Mouse (Mus musculus) hindbrain, embryonic 12.5 days (tissue): ENCODE data around the gene Hoxa9. TPM values are rescaled to one million over a fixed set of nuclear protein-coding genes. Genes with fewer than 3 reads are reported as not detected.

Experiments used
- ATAC-seq: fragments of 200-750 bp; cut with Nextera tagmentation; 2 replicates; pipeline ENCODE4 v1.8.0; 2017; ENCODE audit warnings: moderate TSS enrichment; ENCODE audit not compliant: low FRiP score
- H3K27ac ChIP-seq: fragments of 300-500 bp; sonication (generic); 2 replicates; pipeline ENCODE4 v1.5.1; 2016; ENCODE audit warnings: mild to moderate bottlenecking
- H3K27me3 ChIP-seq: fragments of 300-500 bp; sonication (generic); 2 replicates; pipeline ENCODE4 v1.6.1; 2016; ENCODE audit warnings: mild to moderate bottlenecking
- H3K36me3 ChIP-seq: fragments of 300-500 bp; sonication (generic); 2 replicates; pipeline ENCODE4 v1.6.1; 2016; ENCODE audit warnings: mild to moderate bottlenecking
- H3K4me1 ChIP-seq: fragments of 300-500 bp; sonication (generic); 2 replicates; pipeline ENCODE4 v1.6.1; 2016
- H3K4me2 ChIP-seq: fragments of 300-500 bp; sonication (generic); replicated peaks from 2 replicates; pipeline ENCODE4 v1.6.1; 2016; ENCODE audit warnings: mild to moderate bottlenecking
- H3K4me3 ChIP-seq: fragments of 300-500 bp; sonication (generic); 2 replicates; pipeline ENCODE4 v1.5.1; 2016; ENCODE audit warnings: mild to moderate bottlenecking
- H3K9ac ChIP-seq: fragments of 300-500 bp; sonication (generic); 2 replicates; pipeline ENCODE4 v1.6.1; 2016; ENCODE audit warnings: mild to moderate bottlenecking, moderate library complexity
- H3K9me3 ChIP-seq: fragments of 300-500 bp; sonication (generic); replicated peaks from 2 replicates; pipeline ENCODE4 v1.6.1; 2016; ENCODE audit warnings: mild to moderate bottlenecking
- WGBS: fragments of 180-500 bp; shearing (Covaris S2); methylation state at CpG from one replicate; pipeline ENCODE4 v1.1.7; 2016; 5-methylcytosine and 5-hydroxymethylcytosine counted together
- polyA plus RNA-seq: library from polyadenylated mRNA; unstranded; fragments of >200 nt; fragmentation: Nextera tagmentation; extraction: Ambion mirVana; gene quantifications from 2 replicates; pipeline ENCODE4 v1.2.1, GENCODE M21; 2016

Hoxa9 gene
- polyA plus RNA-seq, 1 experiment from 2014 or later, result 0.12 TPM

DNA sequence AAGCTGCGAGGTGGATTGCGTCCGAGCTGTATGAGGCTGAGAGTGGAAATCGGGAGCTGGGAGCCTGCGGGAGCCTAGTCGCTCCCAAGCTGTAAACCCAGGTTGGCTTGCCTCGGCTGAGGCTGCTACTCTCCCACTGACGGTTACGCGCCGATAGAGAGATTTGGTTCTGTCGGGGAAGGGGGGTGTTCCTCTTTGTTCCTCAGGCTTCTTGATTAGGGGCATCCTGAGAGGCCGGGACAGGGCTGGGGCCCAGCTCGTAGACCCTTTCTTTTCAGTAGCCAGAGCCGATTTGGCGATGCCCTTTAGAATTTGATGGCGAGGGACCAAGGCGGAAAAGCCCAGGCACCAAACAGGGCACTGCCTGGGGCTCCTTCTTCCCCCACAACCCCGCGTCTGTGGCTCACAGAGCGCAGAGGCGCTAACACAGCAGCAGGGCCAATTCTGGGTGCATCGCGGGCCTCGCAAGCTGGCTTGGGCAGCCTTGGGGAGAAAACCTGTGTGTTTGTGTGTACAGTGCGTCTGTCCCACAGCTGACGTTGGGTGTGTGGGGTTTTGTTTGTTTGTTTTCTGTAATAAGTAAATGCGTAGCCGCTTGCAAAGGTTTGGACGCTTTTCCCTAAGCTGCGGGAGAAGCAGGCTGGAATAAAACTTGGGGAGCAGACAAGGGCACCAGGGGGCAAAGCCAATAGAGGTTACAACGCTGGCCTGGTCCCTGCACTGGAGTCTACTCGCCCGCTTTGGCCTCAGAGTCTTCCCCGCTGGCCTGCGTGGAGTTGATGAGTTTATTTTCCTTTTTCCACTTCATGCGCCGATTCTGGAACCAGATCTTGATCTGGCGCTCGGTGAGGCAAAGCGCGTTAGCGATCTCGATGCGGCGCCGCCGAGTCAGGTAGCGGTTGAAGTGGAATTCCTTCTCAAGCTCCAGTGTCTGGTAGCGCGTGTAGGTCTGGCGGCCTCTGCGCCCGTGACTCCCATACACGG lies 25.0 kb downstream of the Hoxa9 start:
- no peaks in the 10 kb centered on the region for H3K9me3 ChIP-seq
- peak overlapping the region; percentile 46 for H3K4me2 ChIP-seq
- no peaks in the 10 kb centered on the region for H3K36me3 ChIP-seq
- H3K9ac ChIP-seq, result peak overlapping the region; percentile 56
- H3K4me3 ChIP-seq, result peak overlapping the region; percentile 47
- ATAC-seq, result no peak
- peak overlapping the region; percentile 71 for H3K27ac ChIP-seq
- WGBS, result under 1% methylated on average over 55 of the region's 55 CpGs
- peaks cover 14% of the 10 kb centered on the region for H3K4me1 ChIP-seq
- H3K27me3 ChIP-seq, result peaks cover 96% of the 10 kb centered on the region

- peak overlapping the region; percentile 71 for H3K27ac ChIP-seq
- ATAC-seq, result no peak
These were observed 25.7 kb downstream of the Hoxa9 start for GRCm38 (mm10) chr6:52205221-52205620.

GRCm38 (mm10) chr6:52204050-52204752 lies 26.7 kb downstream of the Hoxa9 start, which contains the start of gene Hoxa5:
Hoxa5 (minus strand) TSS chr6:52204587.
- Histone ChIP-seq H3K36me3 (no peaks in the 10 kb centered on the region), H3K9ac (peak within 1 kb of the TSS; percentile 65), H3K4me1 (peaks cover 14% of the 10 kb centered on the region), H3K9me3 (no peaks in the 10 kb centered on the region), H3K27me3 (peaks cover 98% of the 10 kb centered on the region), H3K4me3 (peak within 1 kb of the TSS; percentile 47), H3K27ac (peak within 1 kb of the TSS; percentile 80), H3K4me2 (peak within 1 kb of the TSS; percentile 46)
- under 1% methylated on average over 64 of the region's 65 CpGs for WGBS
- peak; percentile 20 for ATAC-seq

More at GRCm38 (mm10) chr6:52205221-52205620, 25.7 kb downstream of the Hoxa9 start:
- H3K9me3 ChIP-seq, result no peaks in the 10 kb centered on the region
- H3K9ac ChIP-seq, result peak overlapping the region; percentile 56
- no peaks in the 10 kb centered on the region for H3K36me3 ChIP-seq
- H3K4me2 ChIP-seq, result peak overlapping the region; percentile 46
- 4% methylated on average over 14 of the region's 14 CpGs for WGBS
- H3K4me1 ChIP-seq, result peaks cover 14% of the 10 kb centered on the region
- peaks cover 98% of the 10 kb centered on the region for H3K27me3 ChIP-seq
- peak overlapping the region; percentile 47 for H3K4me3 ChIP-seq

GRCm38 (mm10) chr6:52203371-52204049 lies 27.4 kb downstream of the Hoxa9 start:
- peak overlapping the region; percentile 80 for H3K27ac ChIP-seq
- H3K27me3 ChIP-seq, result peaks cover 97% of the 10 kb centered on the region
- peak overlapping the region; percentile 46 for H3K4me2 ChIP-seq
- no peaks in the 10 kb centered on the region for H3K9me3 ChIP-seq
- H3K9ac ChIP-seq, result peak overlapping the region; percentile 65
- peak; percentile 63 for ATAC-seq
- peak overlapping the region; percentile 47 for H3K4me3 ChIP-seq
- H3K36me3 ChIP-seq, result no peaks in the 10 kb centered on the region
- under 1% methylated on average over 46 of the region's 46 CpGs for WGBS
- peaks cover 10% of the 10 kb centered on the region for H3K4me1 ChIP-seq

DNA sequence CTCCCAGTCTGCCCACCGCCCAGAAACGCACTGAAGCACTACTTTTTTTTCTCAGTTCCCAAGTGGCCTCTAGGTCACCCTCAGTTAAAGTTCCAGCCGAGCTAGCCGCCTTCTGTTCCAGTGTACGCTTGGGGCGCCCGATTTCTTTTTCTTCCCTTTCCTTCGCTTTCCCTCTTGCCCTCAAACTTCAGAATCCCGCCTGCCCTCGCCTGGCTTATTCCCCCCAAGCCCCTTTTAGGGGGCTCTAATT lies 27.8 kb downstream of the Hoxa9 start:
- WGBS, result 1% methylated on average over 10 of the region's 10 CpGs
- Histone ChIP-seq H3K4me2 (peak overlapping the region; percentile 46), H3K4me3 (peak overlapping the region; percentile 47), H3K27ac (peak overlapping the region; percentile 80), H3K9me3 (no peaks in the 10 kb centered on the region), H3K9ac (peak overlapping the region; percentile 65), H3K27me3 (peaks cover 97% of the 10 kb centered on the region), H3K36me3 (no peaks in the 10 kb centered on the region), H3K4me1 (peaks cover 9% of the 10 kb centered on the region)
- no peak for ATAC-seq

DNA sequence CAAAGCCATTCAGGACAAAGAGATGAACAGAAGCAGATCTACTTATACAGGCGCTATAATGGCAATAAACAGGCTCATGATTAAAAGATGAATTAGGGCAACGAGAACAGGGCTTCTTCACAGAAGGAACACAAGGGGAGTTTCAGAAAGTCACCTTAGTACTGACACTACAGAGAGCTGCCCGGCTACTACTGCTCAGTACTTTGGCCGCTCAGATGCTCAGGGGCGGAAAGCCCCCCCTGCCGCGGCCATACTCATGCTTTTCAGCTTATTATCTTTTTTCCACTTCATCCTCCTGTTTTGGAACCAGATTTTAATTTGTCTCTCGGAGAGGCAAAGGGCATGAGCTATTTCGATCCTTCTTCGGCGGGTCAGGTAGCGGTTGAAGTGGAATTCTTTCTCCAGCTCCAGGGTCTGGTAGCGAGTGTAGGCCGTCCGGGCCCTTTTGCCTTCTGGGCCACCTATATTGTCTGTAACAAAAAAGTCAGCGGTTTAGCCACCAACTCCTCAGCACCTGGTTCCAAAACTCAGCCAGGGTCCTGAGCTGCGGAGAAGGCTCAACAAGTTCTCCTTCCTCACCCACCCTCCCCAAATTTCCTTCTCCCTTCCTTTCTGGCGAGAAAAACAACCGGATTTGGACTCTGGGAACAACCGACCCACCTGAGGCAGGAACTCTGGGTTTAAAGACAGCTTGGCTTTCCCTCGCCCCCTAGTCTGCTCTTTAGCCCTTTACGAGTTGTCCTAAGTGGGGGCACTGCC lies 28.3 kb downstream of the Hoxa9 start:
- 2% methylated on average over 22 of the region's 22 CpGs for WGBS
- ATAC-seq, result no peak
- no peaks in the 10 kb centered on the region for H3K9me3 ChIP-seq
- H3K4me1 ChIP-seq, result peaks cover 9% of the 10 kb centered on the region
- peak overlapping the region; percentile 80 for H3K27ac ChIP-seq
- peak overlapping the region; percentile 65 for H3K9ac ChIP-seq
- peak overlapping the region; percentile 46 for H3K4me2 ChIP-seq
- peaks cover 97% of the 10 kb centered on the region for H3K27me3 ChIP-seq
- peak overlapping the region; percentile 47 for H3K4me3 ChIP-seq
- no peaks in the 10 kb centered on the region for H3K36me3 ChIP-seq

DNA sequence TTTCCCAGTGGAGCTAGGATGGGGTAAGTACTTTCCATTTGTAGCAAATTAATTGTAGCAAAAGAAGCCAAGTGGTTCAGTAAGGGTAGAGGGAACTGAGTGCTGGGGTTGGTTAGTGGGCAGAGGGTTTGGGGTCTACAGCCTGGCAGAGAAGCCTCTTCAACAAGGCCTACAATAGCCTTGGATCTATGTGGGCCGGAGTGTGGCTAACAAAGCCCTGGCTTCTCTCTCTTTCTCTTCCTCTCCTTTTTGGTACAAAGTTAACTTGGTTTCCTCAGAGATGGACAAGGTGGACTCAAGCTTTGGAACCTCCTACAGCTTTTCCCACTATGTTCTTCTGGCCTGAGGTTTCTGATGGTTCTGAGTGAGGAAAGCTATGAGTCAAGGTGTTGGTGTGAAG lies 29.6 kb downstream of the Hoxa9 start:
- ATAC-seq, result no peak
- Histone ChIP-seq H3K4me1 (peaks cover 9% of the 10 kb centered on the region), H3K27me3 (peaks cover 97% of the 10 kb centered on the region), H3K4me2 (peak overlapping the region; percentile 34), H3K27ac (0 out of 2 replicates have a peak overlapping the region, but pooled peaks have one; percentile 75), H3K9me3 (no peaks in the 10 kb centered on the region), H3K9ac (peak overlapping the region; percentile 28; the same call in 1 of the 2 replicates), H3K4me3 (peak overlapping the region; percentile 25), H3K36me3 (no peaks in the 10 kb centered on the region)
- 7% methylated on average over 1 of the region's 1 CpGs for WGBS

DNA sequence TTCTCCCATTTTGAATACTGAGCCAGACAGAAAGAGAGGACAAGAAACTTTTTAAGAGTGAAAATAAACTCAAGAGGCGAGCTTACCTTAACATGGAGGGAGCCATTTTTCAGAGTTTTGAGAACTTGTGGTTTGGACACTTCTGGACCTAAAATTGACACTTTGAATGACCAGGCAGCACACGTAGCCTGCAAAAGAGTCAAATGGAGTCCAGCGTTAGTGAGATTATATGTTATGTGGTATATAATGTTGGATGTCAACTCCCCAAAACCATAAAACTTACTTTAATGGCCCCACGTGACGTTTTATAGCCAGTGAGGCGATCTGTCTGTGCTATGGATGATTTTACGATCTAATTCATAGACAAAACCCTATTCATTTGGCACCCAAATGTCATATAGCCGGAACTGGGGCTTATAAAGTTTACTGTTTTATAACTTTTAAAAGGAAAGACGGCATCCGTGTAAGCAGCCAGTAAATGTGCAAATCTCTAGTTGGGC lies 30.1 kb downstream of the Hoxa9 start:
- Histone ChIP-seq H3K9ac (peak overlapping the region; percentile 55; the same call in 1 of the 2 replicates), H3K9me3 (no peaks in the 10 kb centered on the region), H3K4me3 (peak overlapping the region; percentile 25), H3K36me3 (no peaks in the 10 kb centered on the region), H3K27ac (peak overlapping the region; percentile 75; the same call in 1 of the 2 replicates), H3K27me3 (peaks cover 97% of the 10 kb centered on the region), H3K4me2 (peak overlapping the region; percentile 34), H3K4me1 (peaks cover 9% of the 10 kb centered on the region)
- no peak for ATAC-seq
- 10% methylated on average over 10 of the region's 10 CpGs for WGBS

- H3K4me3 ChIP-seq, result peak overlapping the region; percentile 25
- H3K27me3 ChIP-seq, result peaks cover 96% of the 10 kb centered on the region
- H3K36me3 ChIP-seq, result no peaks in the 10 kb centered on the region
- WGBS, result 1% methylated on average over 30 of the region's 30 CpGs
- no peak for ATAC-seq
- no peaks in the 10 kb centered on the region for H3K9me3 ChIP-seq
- peak overlapping the region; percentile 55 for H3K9ac ChIP-seq
- H3K27ac ChIP-seq, result peak overlapping the region; percentile 75
- peak overlapping the region; percentile 34 for H3K4me2 ChIP-seq
- peaks cover 9% of the 10 kb centered on the region for H3K4me1 ChIP-seq
These were observed 30.7 kb downstream of the Hoxa9 start for GRCm38 (mm10) chr6:52200073-52200750.

- no peaks in the 10 kb centered on the region for H3K36me3 ChIP-seq
- no peak for ATAC-seq
- under 1% methylated on average over 10 of the region's 10 CpGs for WGBS
- H3K9ac ChIP-seq, result no peak overlapping the region
- H3K4me1 ChIP-seq, result no peaks in the 10 kb centered on the region
- peak overlapping the region; percentile 75 for H3K27ac ChIP-seq
- H3K27me3 ChIP-seq, result peaks cover 96% of the 10 kb centered on the region
- H3K9me3 ChIP-seq, result no peaks in the 10 kb centered on the region
- H3K4me2 ChIP-seq, result peak overlapping the region; percentile 34
- peak overlapping the region; percentile 6; the same call in 1 of the 2 replicates for H3K4me3 ChIP-seq
These were observed 33.6 kb downstream of the Hoxa9 start for GRCm38 (mm10) chr6:52197271-52197670.

GRCm38 (mm10) chr6:52196811-52197210 lies 34.1 kb downstream of the Hoxa9 start:
- Histone ChIP-seq H3K9me3 (no peaks in the 10 kb centered on the region), H3K9ac (no peak overlapping the region), H3K36me3 (no peaks in the 10 kb centered on the region), H3K4me2 (peak overlapping the region; percentile 30), H3K4me1 (peaks cover 4% of the 10 kb centered on the region; the same call in 1 of the 2 replicates), H3K27me3 (peaks cover 97% of the 10 kb centered on the region), H3K27ac (peak overlapping the region; percentile 75), H3K4me3 (peak overlapping the region; percentile 3; the same call in 1 of the 2 replicates)
- no peak for ATAC-seq
- 4% methylated on average over 9 of the region's 9 CpGs for WGBS
